Mouse (Mus musculus) CH12.LX (cell line): Measurements from ENCODE around the gene Dnm3. TPM values are rescaled to one million over a fixed set of nuclear protein-coding genes. Genes with fewer than 3 reads are reported as not detected.
A peak's percentile ranks its signal among the peaks of the same experiment; 100 is the strongest.

Experiments
- DNase-seq: peaks from one replicate; pipeline ENCODE4 v3.0.0-alpha.2; 2013; ENCODE audit errors: extremely low read depth
- H3K27ac ChIP-seq: 2 replicates; pipeline ENCODE4 v1.5.1; 2012; ENCODE audit warnings: low read depth, mild to moderate bottlenecking, control low read depth, moderate library complexity; ENCODE audit not compliant: insufficient read depth
- H3K27me3 ChIP-seq: replicated peaks from 2 replicates; pipeline ENCODE3; 2012; ENCODE audit warnings: inconsistent platforms
- H3K36me3 ChIP-seq, 2 experiments: replicated peaks in 1 of 2; 2 replicates each; pipeline versions ENCODE3 to v1.6.1; 2012; ENCODE audit warnings: inconsistent platforms in 1 of 2, low read length in 1 of 2, mild to moderate bottlenecking in 1 of 2, mixed read lengths in 1 of 2, moderate library complexity in 1 of 2; ENCODE audit not compliant: control insufficient read depth in 1 of 2, insufficient read depth in 1 of 2
- H3K4me1 ChIP-seq, 2 experiments: 2 replicates each; pipeline ENCODE4 v1.6.1; 2012; ENCODE audit warnings: inconsistent platforms in 1 of 2, moderate library complexity in 1 of 2; ENCODE audit not compliant: insufficient read depth in 2 of 2, control insufficient read depth in 1 of 2
- H3K4me2 ChIP-seq: 2 replicates; pipeline ENCODE4 v1.6.1; 2012; ENCODE audit warnings: low read depth, mild to moderate bottlenecking, control low read depth; ENCODE audit not compliant: poor library complexity, insufficient read depth, severe bottlenecking
- H3K4me3 ChIP-seq, 3 experiments: fragments of 150-350 bp in 1 of 3; sonication (generic) in 1 of 3; replicated peaks in 1 of 3; 2 replicates each; pipeline versions ENCODE3 to v1.5.1; 2011 to 2012; ENCODE audit warnings: low read depth in 2 of 3, low read length in 2 of 3, mild to moderate bottlenecking in 2 of 3, moderate library complexity in 2 of 3, control low read depth in 1 of 3, improper control_type of control experiment in 1 of 3, inconsistent platforms in 1 of 3, mixed read lengths in 1 of 3; ENCODE audit not compliant: poor library complexity in 1 of 3
- H3K79me2 ChIP-seq: replicated peaks from 2 replicates; pipeline ENCODE4 v1.6.1; 2012; ENCODE audit warnings: mild to moderate bottlenecking, moderate library complexity; ENCODE audit not compliant: control insufficient read depth, poor library complexity, insufficient read depth, severe bottlenecking; ENCODE audit errors: extremely low read depth
- H3K9ac ChIP-seq: 2 replicates; pipeline ENCODE4 v1.6.1; 2012; ENCODE audit warnings: low read depth, mild to moderate bottlenecking, control low read depth, moderate library complexity; ENCODE audit not compliant: insufficient read depth
- H3K9me3 ChIP-seq: replicated peaks from 2 replicates; pipeline ENCODE3; 2012; ENCODE audit warnings: low read length, inconsistent platforms, mixed read lengths
- CHD1 ChIP-seq: IDR thresholded peaks from 2 replicates; pipeline ENCODE4 v1.6.1; 2012; ENCODE audit warnings: low read depth, low read length, improper control_type of control experiment, inconsistent platforms
- E2F4 ChIP-seq: IDR thresholded peaks from 2 replicates; pipeline ENCODE4 v1.6.1; 2011; ENCODE audit warnings: low read depth, low read length, improper control_type of control experiment; ENCODE audit not compliant: insufficient replicate concordance
- EP300 ChIP-seq: IDR thresholded peaks from 2 replicates; pipeline ENCODE4 v1.6.1; 2011; ENCODE audit warnings: low read length, improper control_type of control experiment
- GABPA ChIP-seq: IDR thresholded peaks from 2 replicates; pipeline ENCODE4 v1.6.1; 2012; ENCODE audit warnings: low read depth, low read length, improper control_type of control experiment, inconsistent platforms; ENCODE audit not compliant: insufficient replicate concordance
- IRF4 ChIP-seq: IDR thresholded peaks from 2 replicates; pipeline ENCODE4 v1.6.1; 2014; ENCODE audit warnings: low read depth, mild to moderate bottlenecking, inconsistent platforms, low read length, improper control_type of control experiment
- KAT2A ChIP-seq: IDR thresholded peaks from 2 replicates; pipeline ENCODE4 v1.6.1; 2012; ENCODE audit warnings: low read length, improper control_type of control experiment, inconsistent platforms; ENCODE audit not compliant: insufficient replicate concordance
- MAZ ChIP-seq: IDR thresholded peaks from 2 replicates; pipeline ENCODE4 v1.6.1; 2012; ENCODE audit warnings: low read depth, mild to moderate bottlenecking, inconsistent platforms, low read length, improper control_type of control experiment, moderate library complexity
- NRF1 ChIP-seq: IDR thresholded peaks from 2 replicates; pipeline ENCODE4 v1.6.1; 2014; ENCODE audit warnings: low read depth, mild to moderate bottlenecking, inconsistent platforms, low read length, improper control_type of control experiment, moderate library complexity
- PAX5 ChIP-seq: IDR thresholded peaks from 2 replicates; pipeline ENCODE4 v1.6.1; 2012; ENCODE audit warnings: low read length, inconsistent platforms, mixed read lengths
- POLR2AphosphoS2 ChIP-seq: IDR thresholded peaks from 2 replicates; pipeline ENCODE4 v1.6.1; 2011; ENCODE audit warnings: low read depth, low read length, improper control_type of control experiment
- SMC3 ChIP-seq: IDR thresholded peaks from 2 replicates; pipeline ENCODE4 v1.6.1; 2011; ENCODE audit warnings: low read depth, low read length, improper control_type of control experiment
- ZNF384 ChIP-seq: IDR thresholded peaks from 2 replicates; pipeline ENCODE4 v1.6.1; 2012; ENCODE audit warnings: low read depth, low read length, improper control_type of control experiment, inconsistent platforms
- dilution Hi-C: fragments of 300-500 bp; cut with MboI; formaldehyde crosslinking; loops from 2 replicates; pipeline ENCODE4 v1.14.3; 2020; ENCODE audit warnings: low sequenced_read_pairs; ENCODE audit not compliant: extremely low pct_unique_long_range_greater_than_20kb, extremely low pct_ligation_motif_present
- in situ Hi-C: fragments of 300-500 bp; cut with MboI; formaldehyde crosslinking; loops from 3 replicates; pipeline ENCODE4 v1.14.3; 2019; ENCODE audit warnings: low sequenced_read_pairs, low pct_ligation_motif_present, low pct_unique_long_range_greater_than_20kb, mixed read lengths
- polyA plus RNA-seq: library from polyadenylated mRNA; unstranded; fragments of >175 nt; gene quantifications from 2 replicates; pipeline ENCODE4 v1.2.1, GENCODE M21; 2012; ENCODE audit warnings: low read depth; ENCODE audit not compliant: insufficient read length
- total RNA-seq, 2 experiments: library from RNA; depleted of rRNA; stranded (reverse); fragments of 300-350 nt in 1 of 2; fragments of >200 nt in 1 of 2; gene quantifications; 2 replicates each; pipeline ENCODE4 v1.2.3; 2012 to 2014

Gene Dnm3
- total RNA-seq (2012; rRNA removed) (5.1 and 6.9 TPM in 2 replicates), total RNA-seq (2014; rRNA removed) (3.6 and 4.0 TPM in 2 replicates), polyA plus RNA-seq (9.5 and 10.3 TPM in 2 replicates)

- in situ Hi-C loops, result no loop called here
- Histone ChIP-seq H3K36me3 (no peaks in the 10 kb centered on the region), H3K4me2 (peak within 1 kb of the TSS; percentile 83), H3K9ac (no peak within 1 kb of the TSS), H3K27me3 (no peaks in the 10 kb centered on the region), H3K9me3 (no peaks in the 10 kb centered on the region), H3K27ac (no peak within 1 kb of the TSS), H3K79me2 (no peaks in the 10 kb centered on the region), H3K4me1 (no peaks in the 10 kb centered on the region), H3K4me3 (peak within 1 kb of the TSS in 1 of 3 experiments; percentile 56)
- dilution Hi-C loops, result no loop called here
- no peak for DNase-seq
- TF ChIP-seq KAT2A (no peak), SMC3 (no peak), NRF1 (peak; percentile 91)
Measured at GRCm38 (mm10) chr1:162477246-162478209, at the start of gene Dnm3. Dnm3 (minus strand) TSS chr1:162478034.

GRCm38 (mm10) chr1:162515116-162515515, 37.3 kb upstream of the Dnm3 start:
- TF ChIP-seq IRF4 (no peak), ZNF384 (no peak), GABPA (no peak), PAX5 (no peak), EP300 (no peak), MAZ (no peak), POLR2AphosphoS2 (no peak), E2F4 (no peak), CHD1 (no peak)
- TF ChIP-seq, all 38 proteins: peak for 0
- no peaks in the 10 kb centered on the region for H3K36me3 ChIP-seq
- DNase-seq, result no peak
- in situ Hi-C loops, result no loop called here
- H3K4me3 ChIP-seq, result no peak overlapping the region
- H3K9me3 ChIP-seq, result no peaks in the 10 kb centered on the region
- no peak overlapping the region for H3K9ac ChIP-seq
- H3K79me2 ChIP-seq, result no peaks in the 10 kb centered on the region
- no peak overlapping the region for H3K4me2 ChIP-seq
- dilution Hi-C loops, result no loop called here
- no peaks in the 10 kb centered on the region for H3K27me3 ChIP-seq
- peaks cover 0 to 20% of the 10 kb centered on the region in 2 experiments; a peak in 2 of 4 replicates for H3K4me1 ChIP-seq
- H3K27ac ChIP-seq, result no peak overlapping the region
